Mouse (Mus musculus) kidney, adult 2 months (tissue): Measurements from ENCODE around the gene Vmn2r80.

Experiments used
- CTCF ChIP-seq: fragments of 200-500 bp; conservative IDR thresholded peaks from 2 replicates; pipeline ENCODE4 v1.5.1; 2011; ENCODE audit warnings: low read depth, mild to moderate bottlenecking, control low read depth, low read length, moderate library complexity, mixed read lengths; ENCODE audit not compliant: insufficient read depth, insufficient read length
- POLR2A ChIP-seq: fragments of 200-500 bp; IDR thresholded peaks from one replicate; pipeline ENCODE4 v1.6.1; 2011; ENCODE audit warnings: low read depth, low read length, control low read depth

- TF ChIP-seq CTCF, result no peak
- TF ChIP-seq POLR2A, result no peak
Measured at GRCm38 (mm10) chr10:79115085-79115484, 33.5 kb upstream of the Vmn2r80 start.
